Mouse (Mus musculus): ENCODE measurements around the gene Pgm5.

- TF ChIP-seq POLR2A (IDR thresholded peaks at IDR 0.05; ENCODE audit: insufficient read depth, low read length): no peak
- TF ChIP-seq CTCF (IDR thresholded peaks at IDR 0.05; ENCODE audit: low read depth, low read length): no peak
- no peak for TF ChIP-seq EP300 (IDR thresholded peaks at IDR 0.05; ENCODE audit: insufficient read depth, low read depth, low read length)
Measured at GRCm38 (mm10) chr19:24902256-24902655, 40.6 kb upstream of the Pgm5 start.

Measured in ES-Bruce4 (cell line).